Mouse (Mus musculus) midbrain, embryonic 16.5 days (tissue): ENCODE measurements around the gene Ino80d. TPM values are rescaled to one million over a fixed set of nuclear protein-coding genes. Genes with fewer than 3 reads are reported as not detected.

Experiments used
- microRNA-seq: library from miRNA; unstranded; fragments of <30 nt; microRNA quantifications from one replicate; pipeline ENCODE4, GENCODE M21; 2017
- polyA plus RNA-seq: library from polyadenylated mRNA; unstranded; fragments of >200 nt; fragmentation: Nextera tagmentation; extraction: Ambion mirVana; gene quantifications from 2 replicates; pipeline ENCODE4 v1.2.1, GENCODE M21; 2015

The Ino80d gene
- polyA plus RNA-seq, 1 experiment from 2014 or later = 8.9 TPM

Small RNA genes lying within 50 kb of the gene (microRNA-seq; reads per million reads assigned to microRNA genes)
- gene Gm24557 (not detected), gene Gm44468 (not detected)

Other genes with a start within 250 kb of the Ino80d start
- 433 and 447 TPM in 2 replicates for gene Eef1b2, start 62.2 kb upstream of the Ino80d start, polyA plus RNA-seq
- 137 and 143 TPM in 2 replicates for gene Ndufs1, start 62.2 kb upstream of the Ino80d start, polyA plus RNA-seq
- gene Gpr1, start 99.9 kb upstream of the Ino80d start, polyA plus RNA-seq = 0.88 and 1.1 TPM in 2 replicates
- 35.4 and 50.3 TPM in 2 replicates for gene Zdbf2, start 158.6 kb upstream of the Ino80d start, polyA plus RNA-seq